Mouse (Mus musculus) liver, adult (tissue): Measurements from ENCODE around the gene Lef1.

Experiments used
- GATA4 ChIP-seq: IDR thresholded peaks from 2 replicates; pipeline ENCODE4 v1.6.1; 2014; ENCODE audit warnings: mild to moderate bottlenecking, low read length; ENCODE audit not compliant: insufficient replicate concordance

The Lef1 gene

DNA sequence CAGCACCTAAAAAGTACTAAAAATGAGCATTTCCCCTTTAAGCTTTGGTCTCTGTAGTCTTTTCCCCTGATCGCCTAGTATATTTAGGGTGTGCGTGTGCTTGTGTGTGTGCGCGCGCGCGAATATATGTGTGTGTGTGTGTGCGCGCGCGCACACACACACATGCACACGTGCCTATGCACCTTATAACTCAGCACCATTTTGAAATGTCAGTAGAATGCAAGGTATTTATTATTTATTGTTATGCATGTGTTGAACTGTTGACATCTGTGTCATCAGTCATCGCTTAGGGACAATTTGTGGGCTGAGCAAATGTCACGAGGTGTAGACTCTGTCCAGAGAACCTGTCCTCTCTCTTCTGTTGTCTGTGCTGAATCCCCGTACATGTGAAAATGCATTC, 7.1 kb downstream of the Lef1 start:
- no peak for TF ChIP-seq GATA4

DNA sequence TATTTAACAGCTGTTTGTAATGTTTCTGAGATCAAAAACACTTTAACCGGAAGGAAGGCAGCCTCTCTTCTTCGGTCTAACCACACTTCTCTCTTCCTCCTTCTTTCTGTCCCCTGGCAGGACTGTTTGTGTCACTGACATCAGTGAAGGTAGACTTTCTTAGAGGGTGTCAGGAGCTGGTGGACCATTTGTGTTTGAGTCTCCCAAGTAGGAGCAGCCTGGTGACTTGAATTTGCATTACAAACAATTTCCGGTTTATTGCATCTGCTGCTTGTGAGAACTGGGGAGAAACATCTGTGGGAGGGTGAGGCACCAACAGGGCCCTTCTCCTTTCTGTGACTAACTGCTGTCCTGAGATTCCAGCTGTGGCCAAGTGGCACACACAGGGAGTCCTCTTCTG, 7.6 kb downstream of the Lef1 start:
- no peak for TF ChIP-seq GATA4

DNA sequence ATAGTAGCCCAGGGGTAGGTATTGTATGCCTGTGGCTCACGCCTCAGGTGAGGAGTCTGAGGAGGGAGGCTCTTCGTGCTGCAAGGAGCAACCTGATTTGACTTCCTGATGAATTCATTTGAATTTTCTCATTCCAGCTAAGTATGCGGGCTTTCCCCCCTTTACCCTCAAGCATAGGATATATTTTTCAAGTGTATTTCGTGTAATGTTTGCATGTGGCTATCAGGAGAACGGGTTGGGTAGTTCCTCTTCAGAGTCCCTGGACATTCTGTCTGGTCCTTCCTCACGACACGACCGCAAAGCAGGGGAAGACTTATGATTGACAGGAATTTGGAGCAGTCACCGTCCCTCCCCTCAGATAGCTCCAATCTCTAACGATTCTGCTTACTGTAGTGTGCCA, 9.2 kb downstream of the Lef1 start:
- TF ChIP-seq GATA4, result no peak

DNA sequence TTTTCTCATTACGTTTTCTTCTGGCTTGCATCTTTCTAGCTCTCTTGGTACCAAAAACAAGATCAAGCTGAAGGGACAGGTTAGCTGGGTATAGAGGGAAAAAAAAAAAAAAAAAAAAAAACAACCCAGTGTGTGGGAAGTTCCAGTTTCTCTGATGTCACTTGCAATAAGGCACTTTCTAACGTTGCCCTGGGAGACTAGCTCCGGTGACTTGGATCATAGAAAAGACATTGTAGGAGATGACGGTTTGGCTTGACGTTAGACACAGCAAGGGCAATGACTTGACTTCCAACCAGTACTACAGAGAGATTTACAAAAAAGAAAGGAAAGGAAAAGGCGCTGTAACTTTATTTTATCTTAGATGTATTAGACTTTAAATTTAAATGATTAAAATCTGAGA, 13.2 kb downstream of the Lef1 start:
- no peak for TF ChIP-seq GATA4

DNA sequence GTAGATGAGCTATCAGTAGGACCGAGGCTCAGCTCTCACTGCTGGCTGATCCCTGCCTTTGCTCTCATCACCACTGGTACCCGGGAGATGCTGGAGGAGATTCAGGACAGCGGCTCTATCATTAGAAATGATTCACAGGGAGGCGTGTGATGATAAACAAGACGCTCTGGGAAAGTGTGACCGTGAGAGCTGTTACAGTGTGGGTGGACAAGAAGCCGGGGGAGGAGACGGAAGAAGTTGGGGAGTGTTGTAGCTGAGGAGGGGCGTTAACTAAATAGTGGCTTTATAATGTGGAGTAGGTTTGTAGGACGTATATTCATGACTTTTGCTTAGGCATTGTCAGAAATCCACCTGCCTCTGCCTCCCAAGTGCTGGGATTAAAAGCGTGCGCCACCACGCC, 15.6 kb downstream of the Lef1 start:
- TF ChIP-seq GATA4, result no peak

DNA sequence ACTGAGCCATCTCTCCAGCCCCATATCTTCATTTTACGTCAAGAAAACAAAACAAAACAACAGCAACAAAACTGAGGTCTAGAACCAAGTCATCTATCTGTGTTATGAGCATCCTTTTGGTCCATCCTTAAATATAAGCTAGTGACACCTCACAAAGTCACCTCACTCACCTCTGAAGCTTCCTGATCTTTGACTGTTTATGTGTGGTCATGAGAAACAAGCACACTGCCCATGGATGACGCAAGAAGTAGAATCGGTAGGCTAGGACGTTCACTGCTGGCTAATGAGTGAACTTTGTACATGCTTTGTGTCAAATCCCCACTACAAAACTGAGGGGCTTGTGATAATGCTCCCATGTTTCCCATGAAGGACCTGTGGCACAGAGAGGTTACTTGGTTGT, 16.2 kb downstream of the Lef1 start:
- TF ChIP-seq GATA4, result no peak

DNA sequence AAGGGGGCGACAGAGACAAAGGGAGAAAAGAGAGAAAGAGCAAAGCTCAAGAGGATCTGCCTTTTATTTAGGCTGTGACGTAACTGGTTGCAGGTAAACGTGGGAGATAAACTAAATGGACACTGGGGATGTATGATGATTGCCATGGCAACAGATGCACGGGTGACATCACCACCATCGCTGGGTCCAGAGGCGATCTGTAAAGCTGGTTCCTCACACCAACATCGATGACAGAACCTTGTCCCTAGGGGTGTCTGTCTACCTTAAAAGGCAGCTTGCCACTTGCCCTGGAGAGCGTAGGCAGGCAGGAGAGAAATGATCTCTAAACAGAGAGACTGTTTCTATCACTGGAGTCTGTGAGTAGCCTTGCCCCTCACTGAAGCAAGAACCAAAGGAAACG, 23.7 kb downstream of the Lef1 start:
- TF ChIP-seq GATA4, result no peak

DNA sequence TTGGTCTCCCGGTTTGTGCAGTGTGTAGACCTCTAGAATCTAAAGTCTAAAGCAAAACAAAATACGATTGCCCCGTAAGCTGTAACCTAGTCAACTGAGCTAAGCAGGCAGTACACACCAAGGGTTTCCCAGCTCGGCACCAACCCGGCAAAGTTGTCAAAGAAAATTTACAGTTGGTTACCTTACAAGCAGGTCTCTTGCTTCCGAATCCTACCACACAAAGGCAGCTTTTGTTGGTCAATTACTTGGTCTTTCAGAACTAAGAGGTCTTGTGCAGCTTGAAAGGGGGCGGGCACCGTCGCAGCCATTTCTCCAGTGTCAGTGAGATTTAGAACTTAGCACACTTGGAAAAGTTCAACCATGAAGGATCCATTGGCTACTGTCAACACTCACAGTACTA, 25.2 kb downstream of the Lef1 start:
- TF ChIP-seq GATA4, result no peak

DNA sequence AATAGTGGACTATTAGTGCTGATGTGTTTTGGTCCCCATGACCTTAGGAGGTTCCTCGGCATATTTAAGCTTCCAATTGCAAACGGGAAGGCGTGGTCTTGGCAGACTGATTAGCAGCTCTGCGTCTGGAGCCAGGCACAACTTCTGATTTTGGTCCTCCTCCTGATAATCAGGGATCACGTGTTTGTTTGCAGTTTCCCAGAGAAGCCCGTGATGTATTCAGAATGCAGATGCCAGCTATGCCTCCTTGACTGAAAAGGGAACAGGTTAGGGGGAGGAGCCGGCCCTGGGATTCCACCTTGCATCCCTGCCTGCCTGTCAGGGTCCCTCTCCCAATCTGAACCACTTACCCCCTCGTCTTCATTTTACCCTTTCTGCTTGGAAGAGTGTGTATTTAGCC, 26.2 kb downstream of the Lef1 start:
- no peak for TF ChIP-seq GATA4

DNA sequence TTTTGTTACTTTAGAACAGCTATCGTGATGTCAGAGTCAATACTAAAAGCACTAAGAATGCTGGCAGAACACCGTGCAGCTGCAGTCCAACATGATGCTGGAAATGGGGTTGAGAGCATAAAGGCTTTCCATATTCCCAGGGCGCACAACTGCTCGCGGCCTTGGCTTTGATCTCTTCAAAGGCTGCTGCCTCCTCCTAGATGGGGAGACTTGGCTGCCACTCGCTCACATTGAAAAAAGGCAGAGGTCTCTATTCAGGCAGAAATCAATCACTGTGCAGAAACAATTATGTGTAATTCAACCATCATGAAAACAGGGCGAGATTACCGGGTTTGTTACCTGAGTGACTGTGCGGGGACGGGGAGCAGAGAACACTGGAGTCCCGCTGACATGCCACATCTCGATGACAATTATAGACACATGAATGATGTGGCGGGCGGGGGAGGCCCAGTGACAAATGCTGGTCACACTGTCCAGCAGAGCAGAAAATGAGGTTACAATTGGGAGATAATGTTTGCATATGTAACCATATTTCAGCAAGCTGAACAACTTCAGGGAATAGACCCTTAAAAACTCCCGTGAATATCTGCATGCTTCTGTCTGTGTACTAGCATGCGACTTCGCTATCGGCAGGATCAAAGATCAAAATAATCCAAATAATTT, 27.0 kb downstream of the Lef1 start:
- TF ChIP-seq GATA4, result no peak

DNA sequence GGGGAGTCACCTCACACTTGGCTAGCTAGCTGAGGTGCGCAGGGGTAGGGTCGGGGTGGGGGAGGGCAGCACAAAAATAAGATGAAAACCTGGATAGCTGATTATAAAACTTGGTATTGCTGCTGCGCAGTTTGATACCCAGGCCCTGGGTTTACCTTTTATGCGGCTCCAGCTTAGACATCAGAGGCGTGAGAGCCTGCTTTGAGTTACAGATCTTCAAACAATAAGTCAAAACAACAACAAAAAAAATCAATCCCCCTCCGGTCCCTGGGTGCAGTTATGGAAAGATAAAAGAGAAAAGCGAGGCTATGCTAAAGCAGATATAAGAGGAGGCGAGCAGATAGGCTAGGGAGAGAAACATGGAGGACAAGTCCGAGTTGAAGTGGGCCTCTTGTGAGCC, 28.0 kb downstream of the Lef1 start:
- TF ChIP-seq GATA4, result no peak

DNA sequence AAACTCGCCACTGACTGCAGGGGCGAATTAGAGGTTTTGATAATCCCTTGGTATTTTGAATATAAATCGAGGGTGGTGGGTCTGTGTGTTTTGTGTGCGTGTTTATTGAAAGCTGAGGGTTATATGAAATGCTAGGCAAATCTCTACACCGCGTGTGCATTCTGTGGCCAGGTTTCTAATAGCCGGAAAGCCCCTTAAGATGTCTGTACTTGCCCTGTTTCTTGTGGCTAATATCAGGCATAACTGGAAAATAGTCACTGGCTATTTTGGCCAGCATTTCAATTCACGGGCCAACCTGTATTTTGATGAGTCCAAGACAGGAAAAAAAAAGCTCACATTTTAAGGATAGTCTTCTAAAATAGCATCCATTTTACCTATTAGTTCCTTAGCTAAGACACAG, 28.5 kb downstream of the Lef1 start:
- no peak for TF ChIP-seq GATA4

DNA sequence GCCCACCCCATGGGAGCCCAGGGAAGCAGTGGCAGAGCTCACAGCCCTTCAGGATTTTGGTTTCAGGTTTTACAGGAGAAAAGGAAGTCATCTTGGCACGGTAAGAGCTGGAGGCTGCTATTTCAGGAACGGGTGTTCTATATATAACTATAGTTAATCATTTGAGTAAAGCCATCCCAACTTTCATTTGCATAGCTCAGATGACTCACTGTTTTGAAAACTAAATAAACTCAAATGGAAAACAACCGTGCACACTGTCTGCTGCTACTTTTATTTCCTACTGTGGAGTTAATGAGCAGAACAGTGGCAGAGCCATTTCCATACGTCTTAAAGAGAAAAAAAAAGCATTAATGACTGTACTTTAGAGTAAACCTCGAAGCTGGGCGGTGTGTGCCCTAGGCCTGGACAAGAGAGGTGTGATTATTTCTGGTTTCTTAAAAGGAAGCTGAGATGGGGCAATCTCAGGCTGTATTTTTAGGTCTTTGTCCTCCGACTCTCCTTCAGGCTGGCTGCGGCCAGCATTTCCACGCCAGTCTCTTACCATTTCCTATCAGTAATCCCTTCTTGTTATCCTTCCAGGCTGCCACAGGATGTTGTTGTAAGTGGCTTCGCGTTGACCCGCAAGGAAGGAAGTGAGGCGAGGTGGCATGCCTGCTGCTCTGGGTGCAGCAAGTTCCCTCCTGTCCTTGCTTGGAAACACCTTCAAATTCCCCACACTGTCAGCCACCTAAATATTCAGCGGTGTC, 29.2 kb downstream of the Lef1 start:
- TF ChIP-seq GATA4, result no peak

DNA sequence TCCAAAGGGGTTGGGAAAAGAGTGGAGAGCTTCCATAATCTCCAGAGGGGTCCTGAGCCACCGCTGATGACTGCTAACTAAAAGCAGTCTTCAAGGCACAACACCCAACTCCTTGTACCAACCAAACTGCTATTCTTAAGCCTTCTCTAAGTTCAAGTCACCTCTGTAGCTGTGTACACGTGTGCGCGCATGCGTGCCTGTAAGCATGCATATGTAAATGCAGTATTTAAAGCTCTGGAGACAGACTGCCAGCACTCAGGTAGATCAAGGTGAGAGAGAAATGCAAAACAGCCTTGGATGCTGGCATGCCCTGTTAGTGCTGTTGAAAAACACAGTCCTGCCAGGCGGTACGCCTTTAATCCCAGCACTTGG, 29.8 kb downstream of the Lef1 start:
- no peak for TF ChIP-seq GATA4

DNA sequence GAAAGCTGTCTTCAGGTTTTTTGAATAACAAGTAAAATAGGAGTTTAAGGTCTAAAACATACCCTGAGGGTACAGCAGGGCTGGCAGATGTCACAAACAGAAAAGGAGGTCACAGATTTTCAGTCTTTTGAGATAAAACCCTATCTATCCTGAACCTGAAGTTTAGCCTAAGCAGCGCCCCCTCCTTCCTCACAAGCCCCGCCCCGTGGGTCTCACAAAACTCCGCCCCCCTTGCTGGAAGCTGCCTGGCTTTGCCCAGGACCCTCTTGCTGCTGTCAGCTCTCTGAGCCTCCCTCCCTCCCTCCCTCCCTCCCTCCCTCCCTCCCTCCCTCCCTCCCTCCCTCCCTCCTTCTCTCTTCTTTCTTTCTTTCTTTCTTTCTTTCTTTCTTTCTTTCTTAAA, 31.3 kb downstream of the Lef1 start:
- TF ChIP-seq GATA4, result no peak

DNA sequence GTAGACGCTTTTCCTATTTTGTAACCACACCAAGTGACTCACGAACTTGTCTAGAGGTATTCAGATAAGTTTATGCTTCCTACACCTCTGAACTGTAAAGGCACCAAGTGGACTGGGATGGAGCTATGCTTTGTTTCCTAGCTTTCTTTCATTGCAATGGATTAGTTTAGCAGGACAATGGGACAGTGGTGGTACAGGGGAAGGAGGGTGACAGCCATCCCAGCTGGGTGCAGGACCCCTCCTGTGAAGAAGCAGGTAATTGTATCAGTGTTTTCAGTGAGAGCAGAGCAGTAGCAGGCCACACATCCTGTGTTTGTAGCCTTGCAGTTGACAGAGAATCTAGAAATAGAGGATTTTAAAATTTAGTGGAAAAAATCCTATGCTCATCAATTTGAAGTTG, 34.0 kb downstream of the Lef1 start:
- TF ChIP-seq GATA4, result no peak

DNA sequence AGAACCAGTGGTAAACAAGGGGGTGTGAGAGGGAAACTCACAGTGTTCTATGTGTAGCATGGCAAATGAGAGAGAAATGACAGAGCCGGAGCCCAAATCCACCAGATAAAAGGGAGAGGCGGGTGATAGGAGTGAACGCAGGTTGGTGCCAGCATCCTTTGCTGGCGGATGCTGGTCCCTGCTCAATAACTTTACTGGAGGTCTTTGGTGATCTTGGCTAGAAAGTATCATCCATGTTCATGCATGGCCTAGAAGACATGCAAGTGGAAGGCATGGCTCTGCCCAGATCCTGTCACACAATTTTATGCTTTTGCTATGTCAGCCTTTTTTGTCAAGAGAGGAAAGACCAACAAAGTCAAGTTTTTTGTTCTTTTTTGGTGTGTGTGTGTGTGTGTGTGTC, 42.6 kb downstream of the Lef1 start:
- TF ChIP-seq GATA4, result no peak
